Mouse (Mus musculus) CH12.LX (cell line): ENCODE data around the gene Rsrp1. TPM values are rescaled to one million over a fixed set of nuclear protein-coding genes. Genes with fewer than 3 reads are reported as not detected.
A peak's percentile ranks its signal among the peaks of the same experiment; 100 is the strongest.

Experiments
- DNase-seq: peaks from one replicate; pipeline ENCODE4 v3.0.0-alpha.2; 2013; ENCODE audit errors: extremely low read depth
- H3K27ac ChIP-seq: 2 replicates; pipeline ENCODE4 v1.5.1; 2012; ENCODE audit warnings: low read depth, mild to moderate bottlenecking, control low read depth, moderate library complexity; ENCODE audit not compliant: insufficient read depth
- H3K27me3 ChIP-seq: replicated peaks from 2 replicates; pipeline ENCODE3; 2012; ENCODE audit warnings: inconsistent platforms
- H3K36me3 ChIP-seq, 2 experiments: replicated peaks in 1 of 2; 2 replicates each; pipeline versions ENCODE3 to v1.6.1; 2012; ENCODE audit warnings: inconsistent platforms in 1 of 2, low read length in 1 of 2, mild to moderate bottlenecking in 1 of 2, mixed read lengths in 1 of 2, moderate library complexity in 1 of 2; ENCODE audit not compliant: control insufficient read depth in 1 of 2, insufficient read depth in 1 of 2
- H3K4me1 ChIP-seq, 2 experiments: 2 replicates each; pipeline ENCODE4 v1.6.1; 2012; ENCODE audit warnings: inconsistent platforms in 1 of 2, moderate library complexity in 1 of 2; ENCODE audit not compliant: insufficient read depth in 2 of 2, control insufficient read depth in 1 of 2
- H3K4me2 ChIP-seq: 2 replicates; pipeline ENCODE4 v1.6.1; 2012; ENCODE audit warnings: low read depth, mild to moderate bottlenecking, control low read depth; ENCODE audit not compliant: poor library complexity, insufficient read depth, severe bottlenecking
- H3K4me3 ChIP-seq, 3 experiments: fragments of 150-350 bp in 1 of 3; sonication (generic) in 1 of 3; replicated peaks in 1 of 3; 2 replicates each; pipeline versions ENCODE3 to v1.5.1; 2011 to 2012; ENCODE audit warnings: low read depth in 2 of 3, low read length in 2 of 3, mild to moderate bottlenecking in 2 of 3, moderate library complexity in 2 of 3, control low read depth in 1 of 3, improper control_type of control experiment in 1 of 3, inconsistent platforms in 1 of 3, mixed read lengths in 1 of 3; ENCODE audit not compliant: poor library complexity in 1 of 3
- H3K79me2 ChIP-seq: replicated peaks from 2 replicates; pipeline ENCODE4 v1.6.1; 2012; ENCODE audit warnings: mild to moderate bottlenecking, moderate library complexity; ENCODE audit not compliant: control insufficient read depth, poor library complexity, insufficient read depth, severe bottlenecking; ENCODE audit errors: extremely low read depth
- H3K9ac ChIP-seq: 2 replicates; pipeline ENCODE4 v1.6.1; 2012; ENCODE audit warnings: low read depth, mild to moderate bottlenecking, control low read depth, moderate library complexity; ENCODE audit not compliant: insufficient read depth
- H3K9me3 ChIP-seq: replicated peaks from 2 replicates; pipeline ENCODE3; 2012; ENCODE audit warnings: low read length, inconsistent platforms, mixed read lengths
- BHLHE40 ChIP-seq: IDR thresholded peaks from 2 replicates; pipeline ENCODE4 v1.6.1; 2011; ENCODE audit warnings: mild to moderate bottlenecking, low read depth, low read length, improper control_type of control experiment
- E2F4 ChIP-seq: IDR thresholded peaks from 2 replicates; pipeline ENCODE4 v1.6.1; 2011; ENCODE audit warnings: low read depth, low read length, improper control_type of control experiment; ENCODE audit not compliant: insufficient replicate concordance
- EP300 ChIP-seq: IDR thresholded peaks from 2 replicates; pipeline ENCODE4 v1.6.1; 2011; ENCODE audit warnings: low read length, improper control_type of control experiment
- ETS1 ChIP-seq: conservative IDR thresholded peaks from 2 replicates; pipeline ENCODE4 v1.6.1; 2012; ENCODE audit warnings: low read depth, mild to moderate bottlenecking, inconsistent platforms, low read length, improper control_type of control experiment, moderate library complexity
- GABPA ChIP-seq: IDR thresholded peaks from 2 replicates; pipeline ENCODE4 v1.6.1; 2012; ENCODE audit warnings: low read depth, low read length, improper control_type of control experiment, inconsistent platforms; ENCODE audit not compliant: insufficient replicate concordance
- HCFC1 ChIP-seq: IDR thresholded peaks from 2 replicates; pipeline ENCODE4 v1.6.1; 2012; ENCODE audit warnings: low read depth, mild to moderate bottlenecking, inconsistent platforms, low read length, improper control_type of control experiment
- JUN ChIP-seq: IDR thresholded peaks from 2 replicates; pipeline ENCODE4 v1.6.1; 2011; ENCODE audit warnings: low read depth, mild to moderate bottlenecking, low read length, improper control_type of control experiment, moderate library complexity; ENCODE audit not compliant: insufficient read depth
- KAT2A ChIP-seq: IDR thresholded peaks from 2 replicates; pipeline ENCODE4 v1.6.1; 2012; ENCODE audit warnings: low read length, improper control_type of control experiment, inconsistent platforms; ENCODE audit not compliant: insufficient replicate concordance
- MAFK ChIP-seq: IDR thresholded peaks from 2 replicates; pipeline ENCODE4 v1.6.1; 2011; ENCODE audit warnings: low read length, improper control_type of control experiment; ENCODE audit not compliant: insufficient replicate concordance
- MAX ChIP-seq: IDR thresholded peaks from 2 replicates; pipeline ENCODE4 v1.6.1; 2011; ENCODE audit warnings: low read length, improper control_type of control experiment
- MEF2A ChIP-seq: IDR thresholded peaks from 2 replicates; pipeline ENCODE4 v1.6.1; 2014; ENCODE audit warnings: low read depth, mild to moderate bottlenecking, inconsistent platforms, low read length, improper control_type of control experiment, borderline replicate concordance
- MYC ChIP-seq: IDR thresholded peaks from 2 replicates; pipeline ENCODE4 v1.6.1; 2011; ENCODE audit warnings: low read depth, mild to moderate bottlenecking, improper control_type of control experiment, low read length
- NELFE ChIP-seq: IDR thresholded peaks from 2 replicates; pipeline ENCODE4 v1.6.1; 2011; ENCODE audit warnings: low read depth, low read length, improper control_type of control experiment
- NRF1 ChIP-seq: IDR thresholded peaks from 2 replicates; pipeline ENCODE4 v1.6.1; 2014; ENCODE audit warnings: low read depth, mild to moderate bottlenecking, inconsistent platforms, low read length, improper control_type of control experiment, moderate library complexity
- PAX5 ChIP-seq: IDR thresholded peaks from 2 replicates; pipeline ENCODE4 v1.6.1; 2012; ENCODE audit warnings: low read length, inconsistent platforms, mixed read lengths
- POLR2A ChIP-seq: IDR thresholded peaks from 2 replicates; pipeline ENCODE4 v1.6.1; 2011; ENCODE audit warnings: low read depth, mild to moderate bottlenecking, improper control_type of control experiment, low read length
- POLR2AphosphoS2 ChIP-seq: IDR thresholded peaks from 2 replicates; pipeline ENCODE4 v1.6.1; 2011; ENCODE audit warnings: low read depth, low read length, improper control_type of control experiment
- RAD21 ChIP-seq: IDR thresholded peaks from 2 replicates; pipeline ENCODE4 v1.6.1; 2011; ENCODE audit warnings: low read depth, mild to moderate bottlenecking, low read length, improper control_type of control experiment, moderate library complexity
- SIN3A ChIP-seq: IDR thresholded peaks from 2 replicates; pipeline ENCODE4 v1.6.1; 2012; ENCODE audit warnings: low read length, improper control_type of control experiment, inconsistent platforms
- SMC3 ChIP-seq: IDR thresholded peaks from 2 replicates; pipeline ENCODE4 v1.6.1; 2011; ENCODE audit warnings: low read depth, low read length, improper control_type of control experiment
- UBTF ChIP-seq: IDR thresholded peaks from 2 replicates; pipeline ENCODE4 v1.6.1; 2012; ENCODE audit warnings: low read depth, mild to moderate bottlenecking, inconsistent platforms, low read length, improper control_type of control experiment, moderate library complexity
- USF1 ChIP-seq: IDR thresholded peaks from 2 replicates; pipeline ENCODE4 v1.6.1; 2014; ENCODE audit warnings: low read depth, mild to moderate bottlenecking, inconsistent platforms, low read length, improper control_type of control experiment
- ZC3H11A ChIP-seq: IDR thresholded peaks from 2 replicates; pipeline ENCODE4 v1.6.1; 2012; ENCODE audit warnings: low read depth, mild to moderate bottlenecking, inconsistent platforms, low read length, improper control_type of control experiment
- ZKSCAN1 ChIP-seq: IDR thresholded peaks from 2 replicates; pipeline ENCODE4 v1.6.1; 2012; ENCODE audit warnings: low read depth, inconsistent platforms, low read length, improper control_type of control experiment, borderline replicate concordance
- ZMIZ1 ChIP-seq: IDR thresholded peaks from 2 replicates; pipeline ENCODE4 v1.6.1; 2012; ENCODE audit warnings: low read depth, mild to moderate bottlenecking, inconsistent platforms, low read length, improper control_type of control experiment
- ZNF384 ChIP-seq: IDR thresholded peaks from 2 replicates; pipeline ENCODE4 v1.6.1; 2012; ENCODE audit warnings: low read depth, low read length, improper control_type of control experiment, inconsistent platforms
- dilution Hi-C: fragments of 300-500 bp; cut with MboI; formaldehyde crosslinking; loops from 2 replicates; pipeline ENCODE4 v1.14.3; 2020; ENCODE audit warnings: low sequenced_read_pairs; ENCODE audit not compliant: extremely low pct_unique_long_range_greater_than_20kb, extremely low pct_ligation_motif_present
- in situ Hi-C: fragments of 300-500 bp; cut with MboI; formaldehyde crosslinking; loops from 3 replicates; pipeline ENCODE4 v1.14.3; 2019; ENCODE audit warnings: low sequenced_read_pairs, low pct_ligation_motif_present, low pct_unique_long_range_greater_than_20kb, mixed read lengths
- polyA plus RNA-seq: library from polyadenylated mRNA; unstranded; fragments of >175 nt; gene quantifications from 2 replicates; pipeline ENCODE4 v1.2.1, GENCODE M21; 2012; ENCODE audit warnings: low read depth; ENCODE audit not compliant: insufficient read length
- total RNA-seq, 2 experiments: library from RNA; depleted of rRNA; stranded (reverse); fragments of 300-350 nt in 1 of 2; fragments of >200 nt in 1 of 2; gene quantifications; 2 replicates each; pipeline ENCODE4 v1.2.3; 2012 to 2014

Rsrp1 gene
- total and polyA plus RNA-seq, 3 experiments: 51.2 to 69.4 (median 61.3) TPM

DNA sequence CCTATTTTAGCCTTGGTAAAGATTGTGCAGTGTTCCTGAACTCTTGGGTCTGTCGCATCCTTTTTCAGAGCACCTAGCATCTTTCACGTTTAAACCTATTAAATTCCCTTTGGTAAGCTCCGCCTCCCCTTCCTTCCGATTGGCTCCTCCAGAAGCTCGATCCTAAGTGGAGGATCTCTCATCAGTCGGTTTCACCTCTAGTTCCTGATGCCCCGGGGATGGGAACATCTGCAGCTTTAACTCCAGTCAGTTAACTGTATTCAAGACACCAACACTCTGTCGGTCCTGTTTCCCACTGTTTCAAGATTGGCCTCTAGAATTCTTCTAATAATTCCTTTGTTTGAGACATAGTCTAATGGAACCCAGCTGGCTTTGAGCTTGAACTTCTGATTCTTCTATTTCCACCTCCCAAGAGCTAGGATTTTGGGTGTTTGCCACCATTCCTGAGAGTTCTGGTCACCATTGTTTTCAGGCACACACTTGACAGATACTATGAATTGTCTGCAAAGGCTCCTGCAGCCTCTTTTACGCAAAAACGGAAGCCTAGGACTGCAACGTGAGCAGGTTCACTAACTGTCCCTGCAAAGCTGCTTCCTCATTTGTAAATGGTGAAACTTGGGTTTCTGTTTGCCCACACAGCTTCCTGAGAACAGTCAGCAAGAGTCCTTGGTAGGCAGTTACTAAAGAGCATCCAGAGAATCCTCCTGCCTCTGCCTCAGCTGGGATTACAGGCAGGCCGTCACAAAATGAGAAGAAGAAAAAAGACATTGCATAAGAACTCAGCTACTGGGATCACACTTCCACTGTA, 3.5 kb upstream of the Rsrp1 start:
- no peak overlapping the region for H3K4me3 ChIP-seq
- H3K36me3 ChIP-seq: peaks cover 5 to 11% of the 10 kb centered on the region in 2 experiments
- H3K4me1 ChIP-seq: peaks cover 9 to 58% of the 10 kb centered on the region in 2 experiments
- H3K27ac ChIP-seq: peak overlapping the region; percentile 39; the same call in 1 of the 2 replicates
- peak overlapping the region; percentile 68 for H3K4me2 ChIP-seq
- 0 out of 2 replicates have a peak overlapping the region, but pooled peaks have one; percentile 32 for H3K9ac ChIP-seq
- dilution Hi-C loops (no loop called here), in situ Hi-C loops (no loop called here)
- H3K9me3 ChIP-seq: no peaks in the 10 kb centered on the region
- H3K27me3 ChIP-seq: no peaks in the 10 kb centered on the region
- TF ChIP-seq GABPA (no peak), SMC3 (no peak), KAT2A (no peak), SIN3A (no peak; the same call in 1 of the 2 replicates), UBTF (no peak), MYC (no peak), ZMIZ1 (no peak), NELFE (0 out of 2 replicates have a peak, but pooled peaks have one; percentile 15), ETS1 (no peak), ZKSCAN1 (no peak), E2F4 (no peak), BHLHE40 (0 out of 2 replicates have a peak, but pooled peaks have one; percentile 39), POLR2AphosphoS2 (no peak), POLR2A (peak; percentile 35; the same call in 1 of the 2 replicates)
- TF ChIP-seq, all 38 proteins: peak for 3
- DNase-seq: peak; percentile 75
- peaks cover 14% of the 10 kb centered on the region for H3K79me2 ChIP-seq

- peaks cover 7 to 56% of the 10 kb centered on the region in 2 experiments for H3K4me1 ChIP-seq
- H3K79me2 ChIP-seq: peaks cover 20% of the 10 kb centered on the region
- H3K36me3 ChIP-seq: peaks cover 11 to 18% of the 10 kb centered on the region in 2 experiments
- no peak for TF ChIP-seq POLR2A
- no peak for TF ChIP-seq POLR2AphosphoS2
- TF ChIP-seq EP300: no peak
- TF ChIP-seq RAD21: no peak
- no peak for TF ChIP-seq NRF1
- no peak for TF ChIP-seq PAX5
- no peak for TF ChIP-seq ZC3H11A
- no peak for TF ChIP-seq E2F4
- TF ChIP-seq MAX: no peak
- no peak for TF ChIP-seq USF1
- TF ChIP-seq MAFK: no peak
- no peak for TF ChIP-seq HCFC1
- no peak for TF ChIP-seq ZNF384
- no peak for TF ChIP-seq JUN
- no peak for TF ChIP-seq MYC
- TF ChIP-seq BHLHE40: no peak
- no peak for TF ChIP-seq GABPA
- no peak for TF ChIP-seq MEF2A
- in situ Hi-C loops: no loop called here
- H3K27ac ChIP-seq: 0 out of 2 replicates have a peak overlapping the region, but pooled peaks have one; percentile 39
- dilution Hi-C loops: no loop called here
- no peaks in the 10 kb centered on the region for H3K27me3 ChIP-seq
- H3K9me3 ChIP-seq: no peaks in the 10 kb centered on the region
- no peak for DNase-seq
- no peak overlapping the region for H3K4me2 ChIP-seq
- no peak overlapping the region for H3K4me3 ChIP-seq
- H3K9ac ChIP-seq: no peak overlapping the region
These were observed 2.8 kb upstream of the Rsrp1 start for GRCm38 (mm10) chr4:134920631-134921030.
